Mouse (Mus musculus) myocyte (in vitro differentiated cells): ENCODE results near the gene Fcnb.

Source experiments
- CEBPB ChIP-seq: IDR thresholded peaks from 2 replicates; pipeline ENCODE4 v1.6.1; 2011; ENCODE audit warnings: mild to moderate bottlenecking, moderate library complexity; ENCODE audit not compliant: poor library complexity, insufficient read depth, severe bottlenecking
- POLR2A ChIP-seq: IDR thresholded peaks from one replicate; pipeline ENCODE4 v1.6.1; 2011; ENCODE audit warnings: low read depth, mild to moderate bottlenecking, control low read depth, moderate library complexity; ENCODE audit not compliant: insufficient read length
- POLR2AphosphoS2 ChIP-seq: IDR thresholded peaks from one replicate; pipeline ENCODE4 v1.6.1; 2011; ENCODE audit warnings: low read depth, control low read depth; ENCODE audit not compliant: insufficient read length
- USF1 ChIP-seq: IDR thresholded peaks from one replicate; pipeline ENCODE4 v1.6.1; 2011; ENCODE audit warnings: low read depth, mild to moderate bottlenecking, control low read depth, moderate library complexity

DNA sequence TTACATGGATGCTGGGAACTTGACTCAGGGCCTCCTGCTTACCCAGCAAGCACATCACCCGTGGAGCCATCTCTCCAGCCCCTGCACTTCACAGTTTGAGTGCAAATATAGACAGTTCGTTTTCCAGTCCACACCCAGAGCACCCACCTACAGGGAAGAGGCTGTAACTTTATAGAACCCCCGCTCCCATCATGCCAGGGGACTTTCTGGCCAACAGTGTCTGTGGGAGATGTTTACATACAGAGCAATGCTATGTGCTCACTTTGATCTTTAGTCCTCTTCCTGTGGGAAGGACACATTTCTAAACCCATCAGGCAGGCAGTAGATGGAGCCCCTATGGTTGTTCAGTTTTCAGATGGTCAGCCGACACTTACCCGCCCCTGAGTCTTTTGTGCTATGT is 18.0 kb downstream of the Fcnb start:
- no peak for TF ChIP-seq CEBPB
- TF ChIP-seq POLR2AphosphoS2 = no peak
- TF ChIP-seq POLR2A = no peak
- no peak for TF ChIP-seq USF1
